Mouse (Mus musculus): Measurements from ENCODE around the gene Gm20662. TPM values are rescaled to one million over a fixed set of nuclear protein-coding genes. Genes with fewer than 3 reads are reported as not detected.

Gm20662 gene
- polyA plus RNA-seq, 1 experiment from 2014 or later, result 0.39 TPM

GRCm38 (mm10) chr9:108069007-108069406 is 72.9 kb downstream of the Gm20662 start:
- H3K4me3 ChIP-seq (ENCODE audit: low read depth, low read length), result no peak overlapping the region
- DNase-seq (ENCODE audit: low spot score), result no peak
- H3K27me3 ChIP-seq (ENCODE audit: control insufficient read depth, insufficient read depth, low read length), result no peaks in the 10 kb centered on the region
- H3K4me1 ChIP-seq (replicated peaks; ENCODE audit: control insufficient read depth, insufficient read depth, low read length), result 0 out of 2 replicates have a peak, but pooled peaks cover 1% of the 10 kb centered on the region
- WGBS, result 93% methylated on average over 9 of the region's 9 CpGs
- no peaks in the 10 kb centered on the region for H3K36me3 ChIP-seq (ENCODE audit: control insufficient read depth, insufficient read depth, low read length)
- H3K4me2 ChIP-seq (ENCODE audit: low read depth, low read length, severe bottlenecking), result no peak overlapping the region
- H3K9me3 ChIP-seq (ENCODE audit: control insufficient read depth, low read length), result no peaks in the 10 kb centered on the region
- no peak overlapping the region for H3K9ac ChIP-seq (ENCODE audit: low read length)
- no peak overlapping the region for H3K27ac ChIP-seq (ENCODE audit: low read depth, low read length)
- no peak for ATAC-seq (replicated peaks; ENCODE audit: low FRiP score)

- 95% methylated on average over 7 of the region's 7 CpGs for WGBS
- H3K36me3 ChIP-seq (ENCODE audit: control insufficient read depth, insufficient read depth, low read length), result no peaks in the 10 kb centered on the region
- DNase-seq (ENCODE audit: low spot score), result no peak
- no peak overlapping the region for H3K4me3 ChIP-seq (ENCODE audit: low read depth, low read length)
- H3K9me3 ChIP-seq (ENCODE audit: control insufficient read depth, low read length), result no peaks in the 10 kb centered on the region
- no peak overlapping the region for H3K27ac ChIP-seq (ENCODE audit: low read depth, low read length)
- no peaks in the 10 kb centered on the region for H3K27me3 ChIP-seq (ENCODE audit: control insufficient read depth, insufficient read depth, low read length)
- ATAC-seq (replicated peaks; ENCODE audit: low FRiP score), result no peak
- H3K9ac ChIP-seq (ENCODE audit: low read length), result no peak overlapping the region
- 0 out of 2 replicates have a peak, but pooled peaks cover 1% of the 10 kb centered on the region for H3K4me1 ChIP-seq (replicated peaks; ENCODE audit: control insufficient read depth, insufficient read depth, low read length)
- no peak overlapping the region for H3K4me2 ChIP-seq (ENCODE audit: low read depth, low read length, severe bottlenecking)
Observed at GRCm38 (mm10) chr9:108069529-108069928, 73.4 kb downstream of the Gm20662 start.

- no peak overlapping the region for H3K4me2 ChIP-seq (ENCODE audit: low read depth, low read length, severe bottlenecking)
- H3K4me3 ChIP-seq (ENCODE audit: low read depth, low read length), result no peak overlapping the region
- H3K9me3 ChIP-seq (ENCODE audit: control insufficient read depth, low read length), result no peaks in the 10 kb centered on the region
- 0 out of 2 replicates have a peak, but pooled peaks cover 1% of the 10 kb centered on the region for H3K4me1 ChIP-seq (replicated peaks; ENCODE audit: control insufficient read depth, insufficient read depth, low read length)
- ATAC-seq (replicated peaks; ENCODE audit: low FRiP score) (no peak), DNase-seq (ENCODE audit: low spot score) (no peak)
- H3K27ac ChIP-seq (ENCODE audit: low read depth, low read length), result no peak overlapping the region
- H3K9ac ChIP-seq (ENCODE audit: low read length), result no peak overlapping the region
- H3K27me3 ChIP-seq (ENCODE audit: control insufficient read depth, insufficient read depth, low read length), result no peaks in the 10 kb centered on the region
- 90% methylated on average over 4 of the region's 4 CpGs for WGBS
- H3K36me3 ChIP-seq (ENCODE audit: control insufficient read depth, insufficient read depth, low read length), result no peaks in the 10 kb centered on the region
Observed at GRCm38 (mm10) chr9:108071801-108072200, 75.7 kb downstream of the Gm20662 start.

GRCm38 (mm10) chr9:108072481-108072924 is 76.4 kb downstream of the Gm20662 start:
- H3K4me1 ChIP-seq (replicated peaks; ENCODE audit: control insufficient read depth, insufficient read depth, low read length), result 0 out of 2 replicates have a peak, but pooled peaks cover 1% of the 10 kb centered on the region
- H3K9ac ChIP-seq (ENCODE audit: low read length), result no peak overlapping the region
- no peaks in the 10 kb centered on the region for H3K36me3 ChIP-seq (ENCODE audit: control insufficient read depth, insufficient read depth, low read length)
- no peak overlapping the region for H3K4me2 ChIP-seq (ENCODE audit: low read depth, low read length, severe bottlenecking)
- ATAC-seq (replicated peaks; ENCODE audit: low FRiP score) (no peak), DNase-seq (ENCODE audit: low spot score) (no peak)
- H3K9me3 ChIP-seq (ENCODE audit: control insufficient read depth, low read length), result no peaks in the 10 kb centered on the region
- 63% methylated on average over 9 of the region's 9 CpGs for WGBS
- no peak overlapping the region for H3K27ac ChIP-seq (ENCODE audit: low read depth, low read length)
- H3K4me3 ChIP-seq (ENCODE audit: low read depth, low read length), result no peak overlapping the region
- no peaks in the 10 kb centered on the region for H3K27me3 ChIP-seq (ENCODE audit: control insufficient read depth, insufficient read depth, low read length)

GRCm38 (mm10) chr9:108073141-108073930 is 77.2 kb downstream of the Gm20662 start:
- no peak overlapping the region for H3K4me2 ChIP-seq (ENCODE audit: low read depth, low read length, severe bottlenecking)
- DNase-seq (ENCODE audit: low spot score), result no peak
- no peaks in the 10 kb centered on the region for H3K27me3 ChIP-seq (ENCODE audit: control insufficient read depth, insufficient read depth, low read length)
- H3K36me3 ChIP-seq (ENCODE audit: control insufficient read depth, insufficient read depth, low read length), result no peaks in the 10 kb centered on the region
- ATAC-seq (replicated peaks; ENCODE audit: low FRiP score), result no peak
- H3K4me3 ChIP-seq (ENCODE audit: low read depth, low read length), result no peak overlapping the region
- H3K9ac ChIP-seq (ENCODE audit: low read length), result no peak overlapping the region
- H3K9me3 ChIP-seq (ENCODE audit: control insufficient read depth, low read length), result no peaks in the 10 kb centered on the region
- 63% methylated on average over 7 of the region's 7 CpGs for WGBS
- peaks cover 3% of the 10 kb centered on the region; the same call in 1 of the 2 replicates for H3K4me1 ChIP-seq (replicated peaks; ENCODE audit: control insufficient read depth, insufficient read depth, low read length)
- no peak overlapping the region for H3K27ac ChIP-seq (ENCODE audit: low read depth, low read length)

GRCm38 (mm10) chr9:108080168-108080567 is 84.0 kb downstream of the Gm20662 start, which contains the start of gene Mst1:
Mst1 (plus strand) TSS chr9:108080436.
- H3K27ac ChIP-seq (ENCODE audit: low read depth, low read length), result no peak within 1 kb of the TSS
- peak within 1 kb of the TSS; percentile 94 for H3K9ac ChIP-seq (ENCODE audit: low read length)
- H3K4me1 ChIP-seq (replicated peaks; ENCODE audit: control insufficient read depth, insufficient read depth, low read length), result peaks cover 7% of the 10 kb centered on the region; the same call in 1 of the 2 replicates
- 75% methylated on average over 5 of the region's 5 CpGs for WGBS
- peaks cover 22% of the 10 kb centered on the region for H3K27me3 ChIP-seq (ENCODE audit: control insufficient read depth, insufficient read depth, low read length)
- H3K36me3 ChIP-seq (ENCODE audit: control insufficient read depth, insufficient read depth, low read length), result no peaks in the 10 kb centered on the region; the same call in 1 of the 2 replicates
- H3K4me3 ChIP-seq (ENCODE audit: low read depth, low read length), result peak within 1 kb of the TSS; percentile 83
- no peaks in the 10 kb centered on the region for H3K9me3 ChIP-seq (ENCODE audit: control insufficient read depth, low read length)
- peak within 1 kb of the TSS; percentile 90 for H3K4me2 ChIP-seq (ENCODE audit: low read depth, low read length, severe bottlenecking)
- DNase-seq (ENCODE audit: low spot score) (peak; percentile 64), ATAC-seq (replicated peaks; ENCODE audit: low FRiP score) (no peak)

- ATAC-seq (replicated peaks; ENCODE audit: low FRiP score) (no peak), DNase-seq (ENCODE audit: low spot score) (no peak)
- WGBS, result 5% methylated on average over 19 of the region's 19 CpGs
- H3K27me3 ChIP-seq (ENCODE audit: control insufficient read depth, insufficient read depth, low read length), result peaks cover 22% of the 10 kb centered on the region
- H3K9me3 ChIP-seq (ENCODE audit: control insufficient read depth, low read length), result no peaks in the 10 kb centered on the region
- H3K36me3 ChIP-seq (ENCODE audit: control insufficient read depth, insufficient read depth, low read length), result peaks cover 3% of the 10 kb centered on the region; the same call in 1 of the 2 replicates
- H3K4me1 ChIP-seq (replicated peaks; ENCODE audit: control insufficient read depth, insufficient read depth, low read length), result peaks cover 7% of the 10 kb centered on the region; the same call in 1 of the 2 replicates
- H3K4me3 ChIP-seq (ENCODE audit: low read depth, low read length), result no peak overlapping the region
- H3K9ac ChIP-seq (ENCODE audit: low read length), result no peak overlapping the region; the same call in 1 of the 2 replicates
- H3K4me2 ChIP-seq (ENCODE audit: low read depth, low read length, severe bottlenecking), result no peak overlapping the region
- no peak overlapping the region for H3K27ac ChIP-seq (ENCODE audit: low read depth, low read length)
Observed at GRCm38 (mm10) chr9:108082549-108082948, 86.4 kb downstream of the Gm20662 start.

- H3K9me3 ChIP-seq (ENCODE audit: control insufficient read depth, low read length), result no peaks in the 10 kb centered on the region
- no peak within 1 kb of the TSS; the same call in 1 of the 2 replicates for H3K9ac ChIP-seq (ENCODE audit: low read length)
- H3K4me1 ChIP-seq (replicated peaks; ENCODE audit: control insufficient read depth, insufficient read depth, low read length), result peaks cover 7% of the 10 kb centered on the region; the same call in 1 of the 2 replicates
- DNase-seq (ENCODE audit: low spot score), result no peak
- no peak within 1 kb of the TSS for H3K27ac ChIP-seq (ENCODE audit: low read depth, low read length)
- WGBS, result 24% methylated on average over 12 of the region's 12 CpGs
- H3K4me2 ChIP-seq (ENCODE audit: low read depth, low read length, severe bottlenecking), result no peak within 1 kb of the TSS
- no peak within 1 kb of the TSS for H3K4me3 ChIP-seq (ENCODE audit: low read depth, low read length)
- peaks cover 22% of the 10 kb centered on the region for H3K27me3 ChIP-seq (ENCODE audit: control insufficient read depth, insufficient read depth, low read length)
- peaks cover 4% of the 10 kb centered on the region; the same call in 1 of the 2 replicates for H3K36me3 ChIP-seq (ENCODE audit: control insufficient read depth, insufficient read depth, low read length)
- no peak for ATAC-seq (replicated peaks; ENCODE audit: low FRiP score)
Observed at GRCm38 (mm10) chr9:108082988-108083431, 86.9 kb downstream of the Gm20662 start, which contains the start of gene Rnf123. Rnf123 (minus strand) TSS chr9:108083346.

Data from forebrain, embryonic 11.5 days (tissue).